Mouse (Mus musculus) frontal cortex, postnatal 25 days (tissue): ENCODE results near the gene Edem2.
A peak's percentile ranks its signal among the peaks of the same experiment; 100 is the strongest.

Source experiments
- DNase-seq, 2 experiments: peaks; one replicate each; pipeline ENCODE4 v3.0.0; 2022; ENCODE audit warnings: low spot score in 2 of 2

The Edem2 gene

GRCm38 (mm10) chr2:155729158-155729645 lies at the start of gene Edem2:
Edem2 (minus strand) TSS chr2:155729475.
- peak; percentile 81 to 88 for DNase-seq

- DNase-seq = no peak
Observed at GRCm38 (mm10) chr2:155779066-155779465, 49.8 kb upstream of the Edem2 start.

GRCm38 (mm10) chr2:155778004-155778403 lies 48.7 kb upstream of the Edem2 start:
- no peak for DNase-seq

- no peak for DNase-seq
Observed at GRCm38 (mm10) chr2:155777688-155777985, 48.4 kb upstream of the Edem2 start.

GRCm38 (mm10) chr2:155776824-155777687 lies 47.8 kb upstream of the Edem2 start:
- no peak for DNase-seq

GRCm38 (mm10) chr2:155775685-155776263 lies 46.5 kb upstream of the Edem2 start:
- DNase-seq = peak; percentile 23 to 32

GRCm38 (mm10) chr2:155774927-155775684 lies 45.8 kb upstream of the Edem2 start, which contains the start of gene Mmp24:
Mmp24 (plus strand) TSS chr2:155775342.
- DNase-seq = no peak

GRCm38 (mm10) chr2:155774261-155774926 lies 45.1 kb upstream of the Edem2 start:
- no peak for DNase-seq

- DNase-seq = no peak
Observed at GRCm38 (mm10) chr2:155773664-155774063, 44.4 kb upstream of the Edem2 start.

GRCm38 (mm10) chr2:155764679-155765418 lies 35.6 kb upstream of the Edem2 start:
- peak in 1 of 2 experiments; percentile 52 for DNase-seq

GRCm38 (mm10) chr2:155756855-155757566 lies 27.7 kb upstream of the Edem2 start:
- no peak for DNase-seq

GRCm38 (mm10) chr2:155755746-155756145 lies 26.5 kb upstream of the Edem2 start:
- no peak for DNase-seq

GRCm38 (mm10) chr2:155751014-155751786 lies 21.9 kb upstream of the Edem2 start, which contains the start of gene Procr:
Procr (plus strand) TSS chr2:155751117.
- DNase-seq = no peak

GRCm38 (mm10) chr2:155749394-155749793 lies 20.1 kb upstream of the Edem2 start:
- DNase-seq = no peak

GRCm38 (mm10) chr2:155745487-155745886 lies 16.2 kb upstream of the Edem2 start:
- DNase-seq = no peak

GRCm38 (mm10) chr2:155743351-155743750 lies 14.1 kb upstream of the Edem2 start:
- DNase-seq = no peak

GRCm38 (mm10) chr2:155742931-155743337 lies 13.7 kb upstream of the Edem2 start:
- DNase-seq = no peak

GRCm38 (mm10) chr2:155742211-155742610 lies 12.9 kb upstream of the Edem2 start:
- DNase-seq = no peak

- DNase-seq = no peak
Observed at GRCm38 (mm10) chr2:155737803-155738202, 8.5 kb upstream of the Edem2 start.

GRCm38 (mm10) chr2:155736936-155737335 lies 7.7 kb upstream of the Edem2 start:
- DNase-seq = no peak
